Mouse (Mus musculus) erythroblast, embryonic 14.5 days (primary cell): ENCODE data around the gene Nrxn3.

Experiments used
- GATA1 ChIP-seq: IDR thresholded peaks from 2 replicates; pipeline ENCODE4 v1.6.1; 2012; ENCODE audit warnings: low read length, inconsistent platforms, mixed read lengths
- TAL1 ChIP-seq: IDR thresholded peaks from 3 replicates; pipeline ENCODE4 v1.6.1; 2012; ENCODE audit warnings: low read length, inconsistent platforms, mixed read lengths

- TF ChIP-seq TAL1 = no peak
- no peak for TF ChIP-seq GATA1
Observed at GRCm38 (mm10) chr12:88916752-88917151, 194.1 kb downstream of the Nrxn3 start.
